ENCODE assay signal across 8 mouse cellular contexts in genomic region chr3:94821008-94821638, GRCm38 (mm10). TPM values are rescaled to one million over a fixed set of nuclear protein-coding genes. Genes with fewer than 3 reads are reported as not detected.
DNase-seq lines count a peak whose midpoint lies in the region; ATAC-seq and TF ChIP-seq lines count a peak whose summit lies in the region.

No protein-coding gene starts in this region.

- H3K27ac ChIP-seq in embryonic facial prominence, embryonic 15.5 days (replicated peaks): peak overlapping the region; percentile 91
- H3K27ac ChIP-seq in heart, postnatal 0 days (ENCODE audit: low read depth): peak overlapping the region; percentile 83

- H3K9ac ChIP-seq in embryonic facial prominence, embryonic 15.5 days: peak overlapping the region; percentile 85
- peak overlapping the region; percentile 72 for H3K9ac ChIP-seq in heart, postnatal 0 days (replicated peaks; ENCODE audit: low read depth, low read length)

- ATAC-seq in embryonic facial prominence, embryonic 15.5 days (ENCODE audit: insufficient number of reproducible peaks, low FRiP score, low TSS enrichment, low read depth): peak; percentile 41; the same call in 1 of the 2 replicates
- ATAC-seq in heart, postnatal 0 days (ENCODE audit: insufficient read depth, low read depth): peak; percentile 59

- TF ChIP-seq CTCF in heart, postnatal 0 days (IDR thresholded peaks at IDR 0.05; ENCODE audit: low read depth): no peak

- WGBS in embryonic facial prominence, embryonic 15.5 days: 1% methylated on average over 31 of the region's 31 CpGs
- WGBS in heart, postnatal 0 days: 4% methylated on average over 31 of the region's 31 CpGs

- peak; percentile 64 for DNase-seq in ES-CJ7 (ENCODE audit: low read depth, low spot score)
- DNase-seq in adrenal gland, postnatal 25 days: peak; percentile 47
- peak; percentile 59 for DNase-seq in heart, postnatal 0 days (ENCODE audit: low spot score)
- DNase-seq in kidney, postnatal 25 days: peak; percentile 45 to 73
- DNase-seq in lung, postnatal 25 days (ENCODE audit: low spot score): peak; percentile 44
- DNase-seq in retina, embryonic 14.5 days (ENCODE audit: low spot score): peak; percentile 85
- DNase-seq in spleen, adult 12 weeks (ENCODE audit: low spot score): no peak

- H3K4me1 ChIP-seq in embryonic facial prominence, embryonic 15.5 days: peaks cover 4% of the 10 kb centered on the region; the same call in 1 of the 2 replicates
- peaks cover 5% of the 10 kb centered on the region; the same call in 1 of the 2 replicates for H3K4me1 ChIP-seq in heart, postnatal 0 days (ENCODE audit: control insufficient read depth, insufficient read depth)

- no peaks in the 10 kb centered on the region for H3K9me3 ChIP-seq in embryonic facial prominence, embryonic 15.5 days (replicated peaks)
- no peaks in the 10 kb centered on the region for H3K9me3 ChIP-seq in heart, postnatal 0 days (replicated peaks; ENCODE audit: control insufficient read depth, low read length)

- peak overlapping the region; percentile 66 for H3K4me2 ChIP-seq in embryonic facial prominence, embryonic 15.5 days (replicated peaks)
- H3K4me2 ChIP-seq in heart, postnatal 0 days (ENCODE audit: low read depth, low read length): peak overlapping the region; percentile 69

- H3K4me3 ChIP-seq in embryonic facial prominence, embryonic 15.5 days (replicated peaks): peak overlapping the region; percentile 69
- H3K4me3 ChIP-seq in heart, postnatal 0 days (ENCODE audit: low read depth, low read length): peak overlapping the region; percentile 61

- no peaks in the 10 kb centered on the region for H3K27me3 ChIP-seq in embryonic facial prominence, embryonic 15.5 days
- no peaks in the 10 kb centered on the region for H3K27me3 ChIP-seq in heart, postnatal 0 days (ENCODE audit: control insufficient read depth, insufficient read depth, low read length)

- TF ChIP-seq EP300 in heart, postnatal 0 days (IDR thresholded peaks at IDR 0.05; ENCODE audit: low read depth): no peak

- H3K36me3 ChIP-seq in embryonic facial prominence, embryonic 15.5 days: no peaks in the 10 kb centered on the region
- H3K36me3 ChIP-seq in heart, postnatal 0 days (replicated peaks; ENCODE audit: control insufficient read depth, insufficient read depth, low read length): no peaks in the 10 kb centered on the region

RNA-seq across cellular contexts. Expression of gene Pogz, which starts 16.2 kb away (rescaled TPM):
- total RNA-seq in adrenal gland, postnatal 25 days (2021): 41.9 and 46.1 TPM in 2 replicates
- polyA plus RNA-seq in embryonic facial prominence, embryonic 15.5 days (2015; fragmentation: Nextera tagmentation; extraction: Ambion mirVana): 15.3 and 16.4 TPM in 2 replicates
- 19.9 and 22.3 TPM in 2 replicates for total RNA-seq in heart, postnatal 0 days (2014; rRNA removed; ENCODE audit: low replicate concordance)
- polyA plus RNA-seq in heart, postnatal 0 days (2015; fragmentation: Nextera tagmentation; extraction: Ambion mirVana): 5.8 TPM in 2 replicates

RNA-seq across cellular contexts. Expression of gene Cgn, which starts 34.8 kb away (rescaled TPM):
- 1.0 and 1.3 TPM in 2 replicates for total RNA-seq in adrenal gland, postnatal 25 days (2021)
- polyA plus RNA-seq in embryonic facial prominence, embryonic 15.5 days (2015; fragmentation: Nextera tagmentation; extraction: Ambion mirVana): 10.1 and 12.6 TPM in 2 replicates
- 0.04 and 0.89 TPM in 2 replicates for total RNA-seq in heart, postnatal 0 days (2014; rRNA removed; ENCODE audit: low replicate concordance)
- polyA plus RNA-seq in heart, postnatal 0 days (2015; fragmentation: Nextera tagmentation; extraction: Ambion mirVana): 0.51 and 0.73 TPM in 2 replicates
